ENCODE assay signal across 9 mouse cellular contexts in genomic region chr15:11801863-11802722, GRCm38 (mm10).
DNase-seq lines count a peak whose midpoint lies in the region; TF ChIP-seq lines count a peak whose summit lies in the region.
"Had no signal": no experiment of that assay in that cellular context is flagged by ENCODE, and none has a peak within 500 bp of the region (broad histone marks: within the 10 kb centered on the region; RNA-seq: fewer than 3 reads in every experiment).

No protein-coding gene starts in this region.

- H3K4me3 ChIP-seq in gastrocnemius, adult 2 months = no peak overlapping the region
- no peak overlapping the region for H3K4me3 ChIP-seq in testis, adult 2 months (ENCODE audit: control insufficient read depth, low read depth, low read length)
- H3K4me3 ChIP-seq: megakaryocyte, embryonic 14.5 days had no signal

- no peak for TF ChIP-seq CTCF in gastrocnemius, adult 2 months (IDR thresholded peaks at IDR 0.05)
- TF ChIP-seq CTCF in testis, adult 2 months (IDR thresholded peaks at IDR 0.05; ENCODE audit: control insufficient read depth, insufficient read depth, insufficient replicate concordance, low read depth, low read length) = no peak

- no peaks in the 10 kb centered on the region for H3K36me3 ChIP-seq in testis, adult 2 months (ENCODE audit: control insufficient read depth, insufficient read depth, low read length)

- H3K27me3 ChIP-seq in testis, adult 2 months (ENCODE audit: control insufficient read depth, insufficient read depth, low read length) = no peaks in the 10 kb centered on the region
- H3K27me3 ChIP-seq: megakaryocyte, embryonic 14.5 days had no signal

- DNase-seq in gastrocnemius, adult 2 months = peak; percentile 38
- no peak for DNase-seq in gastrocnemius, adult 8-10 months (ENCODE audit: low spot score in 2 of 2)
- DNase-seq in adrenal gland, adult 2 months = peak; percentile 67
- peak; percentile 12 to 25 for DNase-seq in heart, adult 18-20 months
- peak; percentile 42 for DNase-seq in kidney, postnatal 10 days
- DNase-seq in lung, postnatal 10 days = peak; percentile 85
- no peak for DNase-seq in natural killer cell, adult 2 months (ENCODE audit: low spot score in 2 of 2)

- intact Hi-C loops in gastrocnemius, adult 2 months (cut with DNase I) = no loop called here

- TF ChIP-seq POLR2A in testis, adult 2 months (IDR thresholded peaks at IDR 0.05; ENCODE audit: control insufficient read depth, low read depth, low read length) = no peak

- H3K27ac ChIP-seq in gastrocnemius, adult 2 months = no peak overlapping the region
- peak overlapping the region; percentile 21; the same call in 1 of the 2 replicates for H3K27ac ChIP-seq in testis, adult 2 months (ENCODE audit: control insufficient read depth, insufficient read depth, low read depth, low read length)

- H3K4me1 ChIP-seq in testis, adult 2 months (ENCODE audit: control insufficient read depth, insufficient read depth, low read length) = peaks cover 2% of the 10 kb centered on the region; the same call in 1 of the 2 replicates
- H3K4me1 ChIP-seq: megakaryocyte, embryonic 14.5 days had no signal

Comparison
In these comparisons a context has a peak if more than half of its experiments do, and no peak if none do; other contexts are left out.
1. DNase-seq: peak in gastrocnemius, adult 2 months (single experiment), adrenal gland, adult 2 months (single experiment), heart, adult 18-20 months (2 of 2), kidney, postnatal 10 days (single experiment) and lung, postnatal 10 days (single experiment); none in gastrocnemius, adult 8-10 months (0 of 2) and natural killer cell, adult 2 months (0 of 2).